Mouse (Mus musculus) liver, embryonic 14.5 days (tissue): Measurements from ENCODE around the gene Lgals2.

Experiments
- CTCF ChIP-seq: IDR thresholded peaks from 2 replicates; pipeline ENCODE4 v1.5.1; 2016; ENCODE audit warnings: antibody characterized with exemption, low read depth, control low read depth
- EP300 ChIP-seq: IDR thresholded peaks from 2 replicates; pipeline ENCODE4 v1.6.1; 2016; ENCODE audit warnings: antibody characterized with exemption, low read depth

- TF ChIP-seq CTCF: no peak
- TF ChIP-seq EP300: no peak
Observed at GRCm38 (mm10) chr15:78850944-78851343, 4.4 kb downstream of the Lgals2 start.
